Mouse (Mus musculus): ENCODE measurements at regions not wholly inside any gene's neighbourhood (a gene's known extent, or its start where the extent isn't known, plus 50 kb on each side); places are given as distances from the start of the nearest gene placed in this dataset.

GRCm38 (mm10) chr15:61096021-61096781, 173.4 kb upstream of the A1bg start:
- no peak for DNase-seq
- no peaks in the 10 kb centered on the region for H3K4me1 ChIP-seq (replicated peaks)
- no peak overlapping the region for H3K4me3 ChIP-seq (replicated peaks)
- WGBS (ENCODE audit: insufficient replicate concordance) = 49% methylated on average over 3 of the region's 3 CpGs
- no peak for ATAC-seq (ENCODE audit: low read depth)
- H3K27me3 ChIP-seq = no peaks in the 10 kb centered on the region
- no peak overlapping the region for H3K27ac ChIP-seq
- no peak overlapping the region for H3K9ac ChIP-seq
- H3K9me3 ChIP-seq (replicated peaks) = no peaks in the 10 kb centered on the region
- H3K36me3 ChIP-seq = no peaks in the 10 kb centered on the region
- H3K4me2 ChIP-seq = no peak overlapping the region

GRCm38 (mm10) chr15:61055017-61055609, 132.3 kb upstream of the A1bg start:
- WGBS (ENCODE audit: insufficient replicate concordance) = 55% methylated on average over 7 of the region's 7 CpGs

GRCm38 (mm10) chr15:61051363-61051762, 128.6 kb upstream of the A1bg start:
- ATAC-seq (ENCODE audit: low read depth) = no peak
- Histone ChIP-seq H3K4me2 (no peak overlapping the region), H3K9me3 (replicated peaks) (no peaks in the 10 kb centered on the region), H3K9ac (no peak overlapping the region), H3K4me1 (replicated peaks) (no peaks in the 10 kb centered on the region), H3K4me3 (replicated peaks) (no peak overlapping the region), H3K27ac (no peak overlapping the region), H3K36me3 (no peaks in the 10 kb centered on the region), H3K27me3 (no peaks in the 10 kb centered on the region)
- WGBS (ENCODE audit: insufficient replicate concordance) = 64% methylated on average over 4 of the region's 4 CpGs
- no peak for DNase-seq

More at GRCm38 (mm10) chr15:61055017-61055609, 132.3 kb upstream of the A1bg start:
- H3K27ac ChIP-seq = no peak overlapping the region
- no peak overlapping the region for H3K4me3 ChIP-seq (replicated peaks)
- no peaks in the 10 kb centered on the region for H3K36me3 ChIP-seq
- no peaks in the 10 kb centered on the region for H3K4me1 ChIP-seq (replicated peaks)
- ATAC-seq (ENCODE audit: low read depth) = no peak
- H3K27me3 ChIP-seq = no peaks in the 10 kb centered on the region
- no peaks in the 10 kb centered on the region for H3K9me3 ChIP-seq (replicated peaks)
- DNase-seq = no peak
- H3K4me2 ChIP-seq = no peak overlapping the region
- no peak overlapping the region for H3K9ac ChIP-seq

GRCm38 (mm10) chr15:61009509-61009908, 86.7 kb upstream of the A1bg start:
- Histone ChIP-seq H3K27ac (no peak overlapping the region), H3K4me1 (replicated peaks) (0 out of 2 replicates have a peak, but pooled peaks cover 2% of the 10 kb centered on the region), H3K36me3 (no peaks in the 10 kb centered on the region), H3K4me3 (replicated peaks) (no peak overlapping the region), H3K9me3 (replicated peaks) (no peaks in the 10 kb centered on the region), H3K27me3 (no peaks in the 10 kb centered on the region), H3K9ac (no peak overlapping the region), H3K4me2 (no peak overlapping the region)
- no peak for ATAC-seq (ENCODE audit: low read depth)
- 82% methylated on average over 3 of the region's 3 CpGs for whole genome bisulfite sequencing (ENCODE audit: insufficient replicate concordance)
- DNase-seq = no peak

GRCm38 (mm10) chr15:61007461-61008059, 84.7 kb upstream of the A1bg start:
- Histone ChIP-seq H3K27ac (no peak overlapping the region), H3K9ac (no peak overlapping the region), H3K9me3 (replicated peaks) (no peaks in the 10 kb centered on the region), H3K4me2 (no peak overlapping the region), H3K27me3 (no peaks in the 10 kb centered on the region), H3K36me3 (no peaks in the 10 kb centered on the region), H3K4me3 (replicated peaks) (no peak overlapping the region), H3K4me1 (replicated peaks) (0 out of 2 replicates have a peak, but pooled peaks cover 2% of the 10 kb centered on the region)
- DNase-seq (no peak), ATAC-seq (ENCODE audit: low read depth) (no peak)
- 46% methylated on average over 3 of the region's 3 CpGs for WGBS (ENCODE audit: insufficient replicate concordance)

DNA sequence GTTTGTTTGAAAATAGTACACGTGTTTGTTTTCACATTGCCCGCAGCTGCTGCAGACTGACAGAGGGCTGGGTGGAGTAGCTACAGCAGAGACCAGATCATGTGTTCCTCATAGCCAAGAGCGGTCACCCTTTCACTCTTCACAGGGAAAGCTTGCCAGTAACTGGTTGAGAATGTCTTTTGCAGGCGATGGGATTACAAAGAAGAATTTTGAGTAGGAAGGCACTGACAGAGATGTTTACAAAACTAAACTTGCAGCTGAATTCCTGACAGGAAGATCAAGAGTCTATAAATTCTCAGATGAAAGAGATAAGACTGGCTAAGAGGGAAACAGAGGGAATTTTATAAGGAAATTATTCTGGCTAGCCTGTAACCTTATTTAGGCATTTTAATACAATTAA, 83.8 kb upstream of the A1bg start:
- no peak for ATAC-seq (ENCODE audit: low read depth)
- 57% methylated on average over 4 of the region's 4 CpGs for WGBS (ENCODE audit: insufficient replicate concordance)
- no peak overlapping the region for H3K9ac ChIP-seq

GRCm38 (mm10) chr15:60993971-60994690, 71.3 kb upstream of the A1bg start:
- WGBS (ENCODE audit: insufficient replicate concordance) = 50% methylated on average over 4 of the region's 4 CpGs
- Histone ChIP-seq H3K4me1 (replicated peaks) (no peaks in the 10 kb centered on the region), H3K4me2 (no peak overlapping the region), H3K27ac (no peak overlapping the region), H3K4me3 (replicated peaks) (no peak overlapping the region), H3K27me3 (no peaks in the 10 kb centered on the region), H3K9me3 (replicated peaks) (no peaks in the 10 kb centered on the region), H3K9ac (no peak overlapping the region), H3K36me3 (no peaks in the 10 kb centered on the region)
- DNase-seq = no peak
- no peak for ATAC-seq (ENCODE audit: low read depth)

More for the DNA sequence above, 83.8 kb upstream of the A1bg start:
- Histone ChIP-seq H3K4me1 (replicated peaks) (0 out of 2 replicates have a peak, but pooled peaks cover 2% of the 10 kb centered on the region), H3K4me3 (replicated peaks) (no peak overlapping the region), H3K9me3 (replicated peaks) (no peaks in the 10 kb centered on the region), H3K27ac (no peak overlapping the region), H3K4me2 (no peak overlapping the region), H3K36me3 (no peaks in the 10 kb centered on the region), H3K27me3 (no peaks in the 10 kb centered on the region)
- no peak for DNase-seq

- ATAC-seq (ENCODE audit: low read depth) = no peak
- no peaks in the 10 kb centered on the region for H3K36me3 ChIP-seq
- H3K9me3 ChIP-seq (replicated peaks) = no peaks in the 10 kb centered on the region
- no peak overlapping the region for H3K27ac ChIP-seq
- H3K4me2 ChIP-seq = no peak overlapping the region
- WGBS (ENCODE audit: insufficient replicate concordance) = 68% methylated on average over 2 of the region's 2 CpGs
- DNase-seq = no peak
- H3K4me3 ChIP-seq (replicated peaks) = no peak overlapping the region
- no peaks in the 10 kb centered on the region for H3K27me3 ChIP-seq
- no peak overlapping the region for H3K9ac ChIP-seq
- H3K4me1 ChIP-seq (replicated peaks) = no peaks in the 10 kb centered on the region
Measured at GRCm38 (mm10) chr15:60993394-60993793, 70.6 kb upstream of the A1bg start.

DNA sequence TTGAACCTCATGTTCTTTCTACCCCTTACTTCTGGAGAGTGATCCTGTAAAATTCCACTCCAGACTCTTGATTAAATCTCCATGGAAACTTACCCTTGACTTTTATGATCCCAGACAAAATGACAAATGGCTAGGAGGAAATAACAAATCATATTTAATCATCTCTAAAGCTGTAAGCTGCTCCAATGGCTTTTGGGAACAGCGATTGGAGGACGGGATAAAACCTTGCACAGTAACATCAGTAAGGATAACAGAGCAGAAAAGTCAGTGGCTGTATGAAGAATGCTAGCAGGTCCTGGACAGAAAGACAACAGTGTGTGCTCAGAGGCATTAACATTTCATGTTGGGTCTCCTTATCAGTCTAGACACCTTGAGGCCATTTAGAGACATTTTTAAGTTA, 59.8 kb upstream of the A1bg start:
- H3K36me3 ChIP-seq = no peaks in the 10 kb centered on the region
- no peaks in the 10 kb centered on the region for H3K9me3 ChIP-seq (replicated peaks)
- no peak for DNase-seq
- WGBS (ENCODE audit: insufficient replicate concordance) = 49% methylated on average over 2 of the region's 2 CpGs
- H3K27ac ChIP-seq = no peak overlapping the region
- no peak for ATAC-seq (ENCODE audit: low read depth)
- H3K4me1 ChIP-seq (replicated peaks) = no peaks in the 10 kb centered on the region
- H3K9ac ChIP-seq = no peak overlapping the region
- no peak overlapping the region for H3K4me3 ChIP-seq (replicated peaks)
- no peaks in the 10 kb centered on the region for H3K27me3 ChIP-seq
- H3K4me2 ChIP-seq = no peak overlapping the region
